Mouse (Mus musculus): ENCODE data around the gene Olfr1208. TPM values are rescaled to one million over a fixed set of nuclear protein-coding genes. Genes with fewer than 3 reads are reported as not detected.

Olfr1208 gene
- polyA plus RNA-seq (2017; shearing (Covaris generic)), result not detected

DNA sequence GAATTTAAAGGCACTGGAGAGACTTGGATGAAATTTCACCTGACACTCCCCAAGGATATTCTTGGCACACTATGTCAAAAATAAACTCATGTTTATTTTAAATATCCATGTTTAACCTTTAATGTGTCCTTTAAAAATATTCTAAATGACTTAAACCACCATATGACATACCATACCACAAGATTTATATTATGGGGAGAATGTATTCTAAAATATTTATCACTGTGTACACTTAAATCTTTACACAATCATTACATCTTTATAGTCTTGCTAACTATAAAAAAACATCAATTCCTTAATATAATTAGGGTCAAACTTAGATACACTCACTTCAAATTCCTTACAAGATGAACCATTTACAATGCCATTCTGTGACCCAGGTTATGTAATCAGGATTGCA is at the start of gene Olfr1208:
Gene Olfr1208, minus strand, starts transcription at position 101 of the 400 bp plus-strand sequence.

DNA sequence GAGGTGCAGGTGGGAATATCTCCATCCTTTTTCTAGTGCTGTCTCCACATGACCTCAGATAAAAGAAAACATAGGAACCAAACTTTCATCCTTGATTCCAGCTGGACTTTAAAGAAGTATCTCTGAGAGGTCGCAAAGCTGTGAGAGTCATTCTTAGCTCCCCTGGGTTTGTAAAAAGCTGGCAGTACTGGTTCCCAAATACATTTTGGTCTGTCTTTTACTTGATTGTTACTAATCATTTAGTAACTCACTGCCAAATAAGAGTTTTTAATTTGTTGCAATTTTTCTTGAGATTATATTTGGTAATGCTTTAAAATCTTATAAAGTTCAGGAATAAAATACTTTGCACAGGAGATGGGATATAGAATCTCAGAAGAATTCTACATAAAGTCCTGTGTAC is 35.9 kb upstream of the Olfr1208 start, which contains the start of gene Olfr1211:
Gene Olfr1211, minus strand, starts transcription at position 101 of the 400 bp plus-strand sequence.

GRCm38 (mm10) chr2:88915057-88915456 is 12.9 kb upstream of the Olfr1208 start, which contains the start of gene Olfr1209:
Gene Olfr1209, minus strand, starts transcription at chr2:88915157.

GRCm38 (mm10) chr2:88862931-88863330 is 39.2 kb downstream of the Olfr1208 start, which contains the start of gene Olfr1206:
Gene Olfr1206, plus strand, starts transcription at chr2:88863231.

DNA sequence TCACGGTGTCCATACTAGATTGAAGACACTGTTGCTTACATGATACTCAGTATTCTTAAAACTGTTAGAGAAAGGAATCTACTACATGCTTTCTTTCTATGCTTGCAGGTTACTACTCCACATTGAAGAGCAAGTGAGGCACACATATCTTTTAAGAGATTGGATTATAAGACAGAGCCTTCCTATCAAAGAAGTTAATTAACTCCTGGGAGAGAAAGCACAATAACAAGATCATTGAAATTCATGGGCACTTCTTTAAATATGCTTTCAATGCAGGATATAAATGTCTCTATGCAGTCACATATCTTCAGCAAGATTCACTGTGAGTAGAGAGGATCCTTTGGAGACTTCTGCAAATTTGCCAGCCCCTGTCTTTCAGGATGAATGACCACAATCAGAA is 53.1 kb downstream of the Olfr1208 start, which contains the start of gene Olfr1204:
Gene Olfr1204, plus strand, starts transcription at position 301 of the 400 bp plus-strand sequence.

Other genes starting within 250 kb of the Olfr1208 start
- not detected for gene Olfr1193, start 226.7 kb downstream of the Olfr1208 start, polyA plus RNA-seq (2017; shearing (Covaris generic))
- not detected for gene Olfr1195, start 213.1 kb downstream of the Olfr1208 start, polyA plus RNA-seq (2017; shearing (Covaris generic))
- gene Olfr1196, start 197.7 kb downstream of the Olfr1208 start, polyA plus RNA-seq (2017; shearing (Covaris generic)), result not detected
- not detected for gene Olfr1197, start 169.9 kb downstream of the Olfr1208 start, polyA plus RNA-seq (2017; shearing (Covaris generic))
- gene Olfr1198, start 150.9 kb downstream of the Olfr1208 start, polyA plus RNA-seq (2017; shearing (Covaris generic)), result not detected
- not detected for gene Olfr1199, start 141.8 kb downstream of the Olfr1208 start, polyA plus RNA-seq (2017; shearing (Covaris generic))
- gene Olfr1200, start 131.8 kb downstream of the Olfr1208 start, polyA plus RNA-seq (2017; shearing (Covaris generic)), result not detected
- not detected for gene Olfr1201, start 109.3 kb downstream of the Olfr1208 start, polyA plus RNA-seq (2017; shearing (Covaris generic))
- gene Olfr1202, start 87.8 kb downstream of the Olfr1208 start, polyA plus RNA-seq (2017; shearing (Covaris generic)), result not detected
- 0.04 TPM for gene Olfr1205, start 72.6 kb downstream of the Olfr1208 start, polyA plus RNA-seq (2017; shearing (Covaris generic))
- gene Olfr1204, start 53.0 kb downstream of the Olfr1208 start, polyA plus RNA-seq (2017; shearing (Covaris generic)), result not detected
- gene Olfr1206, start 39.1 kb downstream of the Olfr1208 start, polyA plus RNA-seq (2017; shearing (Covaris generic)), result not detected
- not detected for gene Olfr1209, start 12.8 kb upstream of the Olfr1208 start, polyA plus RNA-seq (2017; shearing (Covaris generic))
- not detected for gene Olfr1211, start 35.8 kb upstream of the Olfr1208 start, polyA plus RNA-seq (2017; shearing (Covaris generic))
- gene Olfr1212, start 51.7 kb upstream of the Olfr1208 start, polyA plus RNA-seq (2017; shearing (Covaris generic)), result not detected
- not detected for gene Gm13762, start 78.0 kb upstream of the Olfr1208 start, polyA plus RNA-seq (2017; shearing (Covaris generic))
- gene Olfr1214, start 90.3 kb upstream of the Olfr1208 start, polyA plus RNA-seq (2017; shearing (Covaris generic)), result not detected
- gene Olfr1215, start 104.7 kb upstream of the Olfr1208 start, polyA plus RNA-seq (2017; shearing (Covaris generic)), result not detected
- gene Olfr1216, start 116.0 kb upstream of the Olfr1208 start, polyA plus RNA-seq (2017; shearing (Covaris generic)), result not detected
- 0.06 TPM for gene Olfr1217, start 129.8 kb upstream of the Olfr1208 start, polyA plus RNA-seq (2017; shearing (Covaris generic))
- gene Olfr1218, start 158.9 kb upstream of the Olfr1208 start, polyA plus RNA-seq (2017; shearing (Covaris generic)), result not detected
- not detected for gene Olfr1219, start 181.2 kb upstream of the Olfr1208 start, polyA plus RNA-seq (2017; shearing (Covaris generic))
- not detected for gene Olfr1220, start 204.5 kb upstream of the Olfr1208 start, polyA plus RNA-seq (2017; shearing (Covaris generic))
- not detected for gene Olfr1221, start 215.0 kb upstream of the Olfr1208 start, polyA plus RNA-seq (2017; shearing (Covaris generic))
- gene Olfr1222, start 230.7 kb upstream of the Olfr1208 start, polyA plus RNA-seq (2017; shearing (Covaris generic)), result not detected
- gene Olfr1223, start 249.2 kb upstream of the Olfr1208 start, polyA plus RNA-seq (2017; shearing (Covaris generic)), result not detected

Measured in CD4-positive, CD25-positive, alpha-beta regulatory T cell, adult 9 weeks (primary cell).